Mouse (Mus musculus): ENCODE measurements around the gene Isyna1.
"Not testable (repeated sequence)": the region's sequence is repeated elsewhere in the genome, so short reads cannot be mapped to it uniquely, and the experiment has no call there.

Gene Isyna1

GRCm38 (mm10) chr8:70577207-70577606 is 17.0 kb upstream of the Isyna1 start:
- DNase-seq = no peak

DNA sequence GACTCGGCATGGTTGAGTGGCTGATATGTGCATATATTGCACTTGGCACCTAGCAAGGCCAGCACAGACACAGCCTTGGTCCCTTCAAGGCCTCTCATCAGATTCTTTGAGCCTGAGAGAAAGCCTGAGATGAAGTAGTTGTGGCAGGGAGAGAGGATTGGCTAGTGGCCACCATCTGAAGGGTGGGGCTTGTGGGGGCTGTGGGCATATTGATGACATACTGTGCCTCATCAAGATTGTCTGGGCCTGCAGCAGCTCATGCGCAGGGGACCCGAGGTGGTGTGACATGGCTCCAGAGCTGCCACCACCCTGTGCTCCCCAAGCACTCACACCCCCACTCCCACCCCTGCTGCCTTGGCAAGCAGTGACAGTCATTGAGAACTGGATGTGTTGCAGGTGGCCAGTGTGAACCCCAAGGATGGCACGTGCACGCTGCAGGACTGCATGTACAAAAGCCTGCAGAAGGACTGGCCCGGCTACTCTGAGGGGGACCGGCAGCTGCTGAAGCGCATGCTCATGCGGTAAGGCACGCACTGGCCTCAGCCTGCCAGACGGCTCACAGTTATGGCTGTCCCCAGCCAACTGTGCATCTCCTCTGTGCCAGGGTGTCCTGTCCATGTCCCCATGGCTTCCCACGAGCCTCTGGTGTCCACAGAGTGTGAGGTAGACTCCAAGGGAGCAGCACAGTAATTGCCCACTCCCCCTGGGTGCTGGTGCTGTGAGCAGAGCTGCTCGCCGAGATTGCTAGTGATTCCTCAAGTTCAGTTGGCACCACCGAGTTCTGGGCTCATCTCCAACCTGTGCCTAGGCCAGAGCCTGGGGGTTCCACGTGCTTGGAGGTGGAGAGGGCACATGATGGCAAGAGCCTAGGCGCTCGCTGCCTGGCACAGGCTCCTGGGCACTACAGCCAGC is 10.4 kb upstream of the Isyna1 start:
- DNase-seq = no peak

GRCm38 (mm10) chr8:70584606-70585257 is 9.4 kb upstream of the Isyna1 start:
- DNase-seq = no peak

- DNase-seq = peak; percentile 76 to 84
These were observed 8.9 kb upstream of the Isyna1 start for GRCm38 (mm10) chr8:70585258-70585652.

- not testable (repeated sequence) for DNase-seq
These were observed 6.2 kb upstream of the Isyna1 start for GRCm38 (mm10) chr8:70587955-70588354.

- no peak for DNase-seq
These were observed 2.6 kb upstream of the Isyna1 start for GRCm38 (mm10) chr8:70591569-70591968.

- peak; percentile 49 to 70 for DNase-seq
These were observed 1.0 kb upstream of the Isyna1 start for GRCm38 (mm10) chr8:70593173-70593572.

DNA sequence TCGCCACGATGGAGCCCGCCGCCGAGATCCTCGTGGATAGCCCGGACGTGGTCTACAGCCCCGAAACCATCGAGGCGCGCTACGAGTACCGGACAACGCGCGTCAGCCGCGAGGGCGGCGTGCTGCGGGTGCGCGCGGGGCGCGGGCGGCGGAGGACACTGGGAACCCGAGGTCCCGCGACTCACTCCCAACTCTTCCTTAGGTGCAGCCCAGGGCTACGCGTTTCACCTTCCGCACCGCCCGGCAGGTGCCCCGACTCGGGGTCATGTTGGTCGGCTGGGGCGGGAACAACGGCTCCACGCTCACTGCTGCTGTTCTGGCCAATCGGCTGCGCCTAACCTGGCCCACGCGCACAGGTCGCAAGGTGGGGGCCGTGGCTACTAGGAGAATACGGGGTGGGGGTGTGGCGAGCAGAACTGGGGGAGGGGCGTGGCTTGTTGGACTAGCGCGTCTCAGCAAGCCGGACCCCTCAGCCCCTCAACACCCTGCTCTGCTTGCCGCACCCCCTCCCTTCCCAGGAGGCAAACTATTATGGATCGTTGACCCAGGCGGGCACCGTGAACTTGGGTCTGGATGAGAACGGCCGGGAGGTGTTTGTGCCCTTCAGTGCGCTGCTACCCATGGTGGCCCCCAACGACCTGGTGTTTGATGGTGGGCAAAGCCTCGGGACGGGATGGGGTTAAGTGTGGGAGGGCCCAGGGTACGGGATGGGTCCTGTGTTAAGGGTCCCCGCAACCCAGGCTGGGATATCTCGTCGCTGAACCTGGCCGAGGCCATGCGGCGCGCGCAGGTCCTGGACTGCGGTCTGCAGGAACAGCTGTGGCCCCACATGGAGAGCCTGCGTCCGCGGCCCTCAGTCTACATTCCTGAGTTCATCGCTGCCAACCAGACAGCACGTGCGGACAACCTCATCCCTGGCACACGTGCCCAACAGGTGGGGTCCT is 720 bp downstream of the Isyna1 start:
- DNase-seq = peak; percentile 63 to 75

- no peak for DNase-seq
These were observed 1.6 kb downstream of the Isyna1 start for GRCm38 (mm10) chr8:70595811-70596210.

DNA sequence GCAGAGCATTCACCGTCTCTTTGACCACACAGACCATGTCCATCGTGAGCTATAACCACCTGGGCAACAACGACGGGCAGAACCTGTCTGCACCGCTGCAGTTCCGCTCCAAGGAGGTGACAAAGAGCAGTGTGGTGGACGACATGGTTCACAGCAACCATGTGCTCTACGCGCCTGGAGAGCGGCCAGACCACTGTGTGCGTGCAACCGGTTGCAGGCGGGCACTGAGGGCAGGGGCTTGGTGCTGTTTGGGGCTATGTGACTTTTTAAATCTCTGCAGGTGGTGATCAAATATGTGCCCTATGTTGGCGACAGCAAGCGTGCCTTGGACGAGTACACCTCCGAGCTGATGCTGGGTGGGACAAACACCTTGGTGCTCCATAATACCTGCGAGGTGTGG is 2.0 kb downstream of the Isyna1 start:
- DNase-seq = peak in 1 of 2 experiments; percentile 58

DNA sequence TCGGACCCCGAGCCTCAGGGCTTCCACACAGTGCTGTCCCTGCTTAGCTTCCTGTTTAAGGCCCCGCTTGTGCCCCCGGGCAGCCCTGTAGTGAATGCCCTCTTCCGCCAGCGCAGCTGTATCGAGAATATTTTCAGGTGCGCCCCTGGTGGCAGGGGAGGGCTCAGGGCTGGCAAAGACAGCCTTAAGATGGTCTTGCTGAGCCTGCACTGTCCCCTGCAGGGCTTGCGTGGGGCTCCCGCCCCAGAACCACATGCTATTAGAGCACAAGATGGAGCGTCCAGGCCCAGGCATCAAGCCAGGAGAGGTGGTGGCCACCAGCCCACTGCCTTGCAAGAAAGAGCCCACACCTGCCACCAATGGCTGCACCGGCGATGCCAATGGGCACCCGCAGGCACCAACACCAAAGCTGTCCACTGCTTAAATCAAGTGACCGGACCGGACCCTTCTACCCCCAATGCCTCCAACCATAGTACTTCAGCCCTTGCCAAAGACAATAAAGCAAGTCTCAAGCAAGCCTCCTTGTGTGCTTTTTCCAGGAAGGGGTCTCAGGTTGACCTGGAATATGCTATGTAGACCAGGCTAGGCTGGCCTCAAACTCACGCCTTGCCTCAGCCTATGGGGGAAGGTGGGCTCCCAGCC is 2.7 kb downstream of the Isyna1 start:
- peak; percentile 58 to 70 for DNase-seq

GRCm38 (mm10) chr8:70597417-70598272 is 3.5 kb downstream of the Isyna1 start:
- DNase-seq = peak; percentile 42 to 58

GRCm38 (mm10) chr8:70598283-70598682 is 4.1 kb downstream of the Isyna1 start:
- DNase-seq = peak; percentile 90 to 93

DNA sequence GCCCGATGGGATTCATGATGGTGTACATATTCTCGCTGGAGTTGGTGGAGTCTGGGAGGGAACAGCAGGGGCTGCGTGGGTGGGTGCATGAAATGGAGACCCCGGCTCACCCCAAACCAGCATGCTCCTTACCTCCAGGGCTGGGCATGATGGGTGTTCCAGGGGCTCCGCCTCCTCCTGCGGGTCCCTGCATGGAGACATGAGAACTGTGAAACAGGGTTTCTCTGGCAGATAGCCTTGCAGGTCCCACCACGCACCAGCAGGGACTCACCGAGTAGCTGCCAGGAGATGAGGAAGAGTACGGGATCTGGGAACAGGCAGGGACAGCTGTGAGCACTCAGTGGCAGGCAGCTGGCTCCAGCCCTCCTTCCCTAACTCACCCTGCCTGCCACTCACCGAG is 4.5 kb downstream of the Isyna1 start:
- DNase-seq = peak; percentile 50 to 71

DNA sequence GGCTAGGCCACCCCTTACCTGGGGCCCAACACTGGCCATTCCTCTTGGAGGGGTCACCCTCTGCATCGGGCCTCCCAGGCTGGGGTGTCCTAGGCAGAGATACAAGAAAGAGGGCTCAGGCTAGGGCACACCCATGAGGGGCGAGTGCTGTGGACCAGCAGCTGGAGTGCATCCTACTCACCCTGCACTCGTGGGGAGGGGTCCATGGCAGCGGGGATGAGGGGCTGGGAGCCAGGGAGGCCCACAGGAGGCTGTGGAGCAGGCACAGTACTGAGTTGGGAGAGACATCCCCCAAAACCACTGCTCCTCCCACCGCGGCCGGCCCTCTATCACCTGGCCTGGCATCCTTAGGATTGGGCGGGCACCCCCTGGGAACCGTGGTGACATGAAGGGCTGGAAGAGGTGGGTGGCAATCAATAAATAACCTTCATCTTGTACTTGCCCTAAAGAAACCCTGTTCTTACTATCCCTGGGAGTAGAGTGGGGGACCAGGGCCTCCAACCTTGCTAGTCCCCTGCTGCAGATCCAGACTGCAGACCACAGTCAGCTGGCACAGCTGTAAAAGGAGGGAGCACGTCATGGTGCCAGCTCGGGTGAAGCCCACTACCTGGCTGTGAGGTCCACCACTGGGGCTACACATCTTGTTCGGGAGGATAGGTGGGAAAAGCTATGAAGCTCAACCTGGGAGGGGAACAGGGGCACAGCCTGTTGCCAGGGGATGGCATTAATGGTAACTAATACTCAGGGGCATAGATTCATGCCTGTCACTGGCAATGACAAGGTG is 5.5 kb downstream of the Isyna1 start:
- no peak for DNase-seq

DNA sequence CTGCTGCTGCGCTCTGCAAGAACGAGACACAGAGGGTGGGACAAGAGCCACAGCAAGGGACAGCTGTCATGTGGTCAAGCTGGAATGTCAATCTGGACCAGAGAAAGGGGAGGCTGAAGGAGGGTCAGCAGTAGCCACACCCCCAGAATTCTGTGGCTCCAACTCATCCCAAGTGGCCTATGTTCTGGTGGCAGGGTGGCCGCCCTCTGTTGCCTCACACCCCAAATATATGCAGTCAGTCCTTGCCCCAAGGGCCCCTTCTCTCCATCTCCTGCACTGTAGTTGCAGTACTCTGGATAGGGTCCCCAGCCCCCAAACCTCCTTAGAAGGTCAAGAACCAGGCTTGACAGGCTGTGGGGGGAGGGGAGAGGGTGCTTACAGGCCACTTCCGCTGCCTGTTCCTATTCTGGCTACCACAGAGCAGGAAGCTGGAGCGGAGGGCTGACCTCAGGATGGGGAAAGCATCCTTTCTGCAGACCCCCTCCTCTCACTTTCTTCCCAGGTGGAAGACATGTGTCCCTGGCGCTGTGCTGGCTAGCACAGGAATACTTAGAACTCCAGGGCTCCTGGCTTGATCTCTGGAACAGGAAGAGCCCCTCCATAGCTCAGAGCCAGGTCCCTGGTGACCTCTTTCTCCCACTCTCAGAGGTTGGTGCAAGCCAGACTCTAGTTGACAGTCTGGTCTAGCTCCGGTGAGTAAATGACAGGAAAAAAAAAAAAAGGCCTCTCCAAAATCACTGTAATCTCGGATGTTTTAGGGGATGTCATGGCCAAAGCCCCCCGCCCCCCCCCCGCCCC is 6.5 kb downstream of the Isyna1 start:
- peak; percentile 73 to 84 for DNase-seq

- DNase-seq = peak; percentile 91 to 94
These were observed 7.1 kb downstream of the Isyna1 start for GRCm38 (mm10) chr8:70601271-70601649.

GRCm38 (mm10) chr8:70602139-70602811 is 8.1 kb downstream of the Isyna1 start:
- no peak for DNase-seq

- DNase-seq = no peak
These were observed 10.4 kb downstream of the Isyna1 start for GRCm38 (mm10) chr8:70604558-70604957.
